Mouse (Mus musculus): ENCODE data around the gene Orai1.
"Not testable (repeated sequence)": the region's sequence is repeated elsewhere in the genome, so short reads cannot be mapped to it uniquely, and the experiment has no call there.

Orai1 gene

DNA sequence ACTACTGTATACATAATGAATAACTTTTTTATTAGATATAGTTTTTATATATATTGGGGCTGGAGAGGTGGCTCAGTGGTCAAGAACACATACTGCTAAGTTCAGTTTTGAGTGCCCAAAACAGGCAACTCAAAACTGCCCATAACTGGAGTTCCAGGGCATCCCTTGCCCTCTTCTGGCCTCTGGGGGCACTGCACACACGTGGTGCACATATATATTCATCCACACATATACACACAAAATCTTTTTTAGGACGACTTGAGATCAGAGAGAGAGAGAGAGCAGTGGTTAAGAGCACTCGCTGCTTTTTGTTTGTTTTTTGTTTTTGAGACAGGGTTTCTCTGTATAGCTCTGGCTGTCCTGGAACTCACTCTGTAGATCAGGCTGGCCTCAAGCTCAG is 16.4 kb downstream of the Orai1 start:
- DNase-seq (ENCODE audit: low read depth, low spot score): no peak

GRCm38 (mm10) chr5:123033646-123034160 is 18.8 kb downstream of the Orai1 start:
- no peak for DNase-seq (ENCODE audit: low read depth, low spot score)

DNA sequence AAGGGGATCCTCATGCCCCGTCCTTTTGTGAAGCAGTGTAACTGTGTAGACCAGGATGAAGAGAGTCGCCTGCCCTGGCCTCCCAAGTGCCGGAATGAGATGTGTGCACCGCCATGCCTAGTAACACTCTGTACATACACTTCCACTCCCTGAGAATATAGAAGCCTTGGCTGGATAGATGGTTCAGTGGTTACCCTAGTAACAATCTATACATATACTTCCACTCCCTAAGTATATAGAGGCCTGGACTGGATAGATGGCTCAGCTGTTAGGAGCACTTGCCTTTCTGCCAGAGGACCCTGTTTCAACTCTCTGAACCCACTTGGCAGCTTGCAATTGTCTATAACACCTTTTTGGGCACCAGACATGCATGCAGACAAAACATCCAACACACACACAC is 20.2 kb downstream of the Orai1 start:
- DNase-seq (ENCODE audit: low read depth, low spot score): no peak

GRCm38 (mm10) chr5:123035564-123035963 is 20.7 kb downstream of the Orai1 start:
- peak; percentile 66 for DNase-seq (ENCODE audit: low read depth, low spot score)

DNA sequence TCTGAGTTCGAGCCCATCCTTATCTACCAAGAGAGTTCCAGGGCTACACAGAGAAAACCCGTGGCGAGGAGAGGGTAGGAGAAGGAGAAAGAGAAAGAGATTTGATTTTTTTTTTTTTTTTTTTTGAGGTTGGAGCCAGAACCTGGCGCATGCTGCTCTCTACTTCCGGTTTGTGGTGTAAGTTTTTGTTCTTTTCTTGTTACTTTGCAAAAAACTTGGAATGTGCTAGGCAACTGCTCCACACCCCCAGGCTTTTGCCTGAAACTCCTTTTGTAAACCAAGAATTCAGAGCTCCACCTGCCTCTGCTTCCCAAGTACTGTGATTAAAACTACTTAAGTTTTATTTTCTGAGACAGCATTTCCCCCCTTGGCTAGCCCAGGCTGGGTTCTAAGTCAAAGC is 23.2 kb downstream of the Orai1 start:
- DNase-seq (ENCODE audit: low read depth, low spot score): no peak

DNA sequence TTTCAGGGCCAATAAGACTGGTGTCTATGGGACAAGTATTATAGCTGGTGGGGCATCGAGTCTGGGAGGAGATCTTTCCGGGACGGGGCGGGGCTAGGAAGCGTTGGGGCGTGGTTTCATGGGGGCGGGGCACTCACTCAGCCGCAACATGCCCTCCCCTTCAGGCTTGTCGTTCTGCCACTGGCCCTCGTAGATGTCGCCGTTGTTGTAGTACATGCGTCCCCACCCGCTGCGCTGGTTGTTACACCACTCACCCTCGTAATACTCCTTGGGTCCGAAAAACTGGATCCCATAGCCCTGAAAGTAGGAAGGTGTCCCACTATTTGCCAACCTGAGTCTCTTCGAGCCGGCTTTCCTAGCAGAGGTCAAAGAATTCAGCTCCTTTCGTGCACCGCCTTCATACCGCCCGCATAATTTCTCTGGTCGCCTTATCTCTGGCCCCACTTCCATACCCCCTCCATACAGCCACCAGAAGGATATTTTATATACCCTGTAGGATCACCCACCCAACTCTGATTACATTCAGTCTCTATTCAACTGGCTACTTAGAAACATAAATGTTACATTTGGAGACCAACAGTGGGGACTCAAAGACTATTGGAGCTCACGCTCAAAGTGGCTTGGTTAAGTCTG is 24.4 kb downstream of the Orai1 start:
- peak; percentile 73 for DNase-seq (ENCODE audit: low read depth, low spot score)

DNA sequence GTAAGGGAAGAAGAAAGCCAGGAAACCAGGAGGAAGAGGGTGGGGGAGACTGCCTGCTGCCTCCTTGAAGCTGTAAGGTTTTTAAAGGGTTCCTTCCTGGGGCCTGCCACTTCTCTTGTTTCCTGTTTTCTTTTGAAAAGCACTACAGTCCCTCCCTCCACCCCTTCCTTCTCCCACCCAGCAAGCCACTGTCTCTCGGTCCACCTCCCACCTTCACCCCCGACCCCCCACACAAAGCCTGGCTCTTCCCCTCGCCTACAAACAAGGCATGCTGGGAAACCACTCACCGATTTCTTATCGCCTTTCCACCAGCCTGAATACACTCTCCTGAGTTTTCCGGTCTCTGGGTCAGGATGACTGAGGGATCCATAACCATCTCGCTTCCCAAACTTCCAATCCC is 25.9 kb downstream of the Orai1 start:
- no peak for DNase-seq (ENCODE audit: low read depth, low spot score)

DNA sequence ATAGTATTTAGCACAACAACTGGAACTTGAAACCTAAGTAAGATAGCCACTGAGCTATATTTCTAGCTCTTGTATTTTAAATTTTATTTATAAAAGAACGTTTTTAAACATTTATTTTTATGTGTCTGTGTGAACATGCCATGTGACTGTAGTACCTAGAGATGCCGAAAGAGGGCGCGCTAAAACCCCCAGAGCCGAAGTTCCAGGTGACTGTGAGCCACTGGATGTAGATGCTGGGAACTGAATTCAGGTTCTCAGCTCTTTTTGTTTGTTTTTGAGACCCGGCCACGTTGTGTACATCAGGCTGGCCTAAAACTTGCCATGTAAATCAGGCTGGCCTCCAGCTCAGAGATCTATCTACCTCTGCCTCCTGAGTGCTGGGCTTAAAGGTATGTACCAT is 29.0 kb downstream of the Orai1 start:
- DNase-seq (ENCODE audit: low read depth, low spot score): peak; percentile 51

DNA sequence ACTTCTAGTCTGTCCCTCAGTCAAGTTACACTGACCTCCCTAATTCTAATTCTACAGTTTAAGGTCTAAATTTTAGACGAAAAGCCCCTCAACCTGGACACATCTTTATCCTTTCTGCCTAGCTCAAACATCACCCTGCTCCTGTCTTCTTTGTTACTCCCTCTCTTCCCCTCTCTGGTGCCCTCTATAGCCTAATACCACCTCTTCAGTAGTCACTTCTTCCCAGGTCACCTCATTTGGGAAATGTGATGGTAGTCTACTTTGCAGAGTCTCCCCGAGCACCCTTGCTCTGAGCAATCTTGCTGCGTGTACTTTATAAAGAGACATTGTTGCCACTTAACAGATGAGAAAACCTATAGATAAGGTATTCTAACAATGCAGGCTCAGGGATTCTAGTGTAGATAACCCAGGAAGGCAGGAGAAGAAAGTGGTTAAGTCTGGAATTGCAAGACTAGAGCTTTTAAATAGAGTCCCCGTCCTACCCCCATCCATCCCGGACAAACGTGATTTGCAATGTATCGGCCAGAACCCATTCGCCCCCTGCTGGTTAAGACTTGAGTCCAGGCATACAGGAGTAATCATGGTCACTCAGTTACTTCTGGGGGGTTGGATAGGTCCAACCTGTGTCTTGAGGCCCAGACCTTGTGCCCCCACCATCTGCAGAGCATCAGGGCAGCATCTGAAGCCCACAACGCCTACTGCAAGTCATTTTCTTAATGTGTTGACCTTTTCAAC is 30.9 kb downstream of the Orai1 start:
- DNase-seq (ENCODE audit: low read depth, low spot score): no peak

DNA sequence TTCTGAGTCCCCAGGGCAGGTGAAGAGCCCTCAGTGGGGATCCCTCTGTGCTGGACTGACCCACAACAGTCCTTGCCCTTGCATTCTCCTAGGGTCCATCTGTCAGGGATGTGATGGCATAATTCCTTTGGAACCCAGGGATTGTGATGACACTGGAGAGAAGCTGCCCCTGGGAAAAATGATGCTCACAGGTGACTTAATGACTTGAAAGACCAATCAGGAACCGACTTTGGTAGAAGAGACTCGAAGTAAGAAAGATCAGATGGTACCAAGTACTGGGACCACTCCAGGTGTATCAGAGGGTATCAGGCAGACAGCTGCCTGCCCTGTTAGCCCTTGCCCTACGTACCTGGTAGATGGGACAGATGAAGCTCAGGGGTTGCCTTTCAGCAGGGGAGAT is 32.0 kb downstream of the Orai1 start, which contains the start of gene Morn3:
Gene Morn3, minus strand, starts transcription at position 101 of the 400 bp plus-strand sequence.
- no peak for DNase-seq (ENCODE audit: low read depth, low spot score)

DNA sequence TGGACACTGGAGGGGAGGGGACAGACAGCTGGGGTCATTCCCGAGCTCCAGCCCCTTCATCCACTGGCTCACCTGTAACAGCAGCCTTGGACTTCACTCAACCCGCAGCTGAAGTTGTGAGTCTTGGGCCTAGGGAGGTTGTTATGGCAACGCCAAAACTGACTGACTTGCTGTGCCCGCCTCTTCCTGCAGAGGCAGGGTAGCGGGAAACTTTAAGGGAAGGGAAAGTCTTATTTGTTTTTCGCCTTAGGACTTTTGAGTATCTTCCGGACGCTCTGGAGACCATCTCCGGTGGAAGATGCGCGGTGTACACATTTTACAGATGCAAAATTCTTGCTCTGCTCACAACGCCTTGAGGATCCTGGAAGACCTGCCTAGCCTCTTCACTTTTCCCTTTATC is 34.4 kb downstream of the Orai1 start:
- no peak for DNase-seq (ENCODE audit: low read depth, low spot score)

GRCm38 (mm10) chr5:123050918-123051317 is 36.0 kb downstream of the Orai1 start:
- no peak for DNase-seq (ENCODE audit: low read depth, low spot score)

GRCm38 (mm10) chr5:123051736-123052135 is 36.9 kb downstream of the Orai1 start:
- DNase-seq (ENCODE audit: low read depth, low spot score): no peak

DNA sequence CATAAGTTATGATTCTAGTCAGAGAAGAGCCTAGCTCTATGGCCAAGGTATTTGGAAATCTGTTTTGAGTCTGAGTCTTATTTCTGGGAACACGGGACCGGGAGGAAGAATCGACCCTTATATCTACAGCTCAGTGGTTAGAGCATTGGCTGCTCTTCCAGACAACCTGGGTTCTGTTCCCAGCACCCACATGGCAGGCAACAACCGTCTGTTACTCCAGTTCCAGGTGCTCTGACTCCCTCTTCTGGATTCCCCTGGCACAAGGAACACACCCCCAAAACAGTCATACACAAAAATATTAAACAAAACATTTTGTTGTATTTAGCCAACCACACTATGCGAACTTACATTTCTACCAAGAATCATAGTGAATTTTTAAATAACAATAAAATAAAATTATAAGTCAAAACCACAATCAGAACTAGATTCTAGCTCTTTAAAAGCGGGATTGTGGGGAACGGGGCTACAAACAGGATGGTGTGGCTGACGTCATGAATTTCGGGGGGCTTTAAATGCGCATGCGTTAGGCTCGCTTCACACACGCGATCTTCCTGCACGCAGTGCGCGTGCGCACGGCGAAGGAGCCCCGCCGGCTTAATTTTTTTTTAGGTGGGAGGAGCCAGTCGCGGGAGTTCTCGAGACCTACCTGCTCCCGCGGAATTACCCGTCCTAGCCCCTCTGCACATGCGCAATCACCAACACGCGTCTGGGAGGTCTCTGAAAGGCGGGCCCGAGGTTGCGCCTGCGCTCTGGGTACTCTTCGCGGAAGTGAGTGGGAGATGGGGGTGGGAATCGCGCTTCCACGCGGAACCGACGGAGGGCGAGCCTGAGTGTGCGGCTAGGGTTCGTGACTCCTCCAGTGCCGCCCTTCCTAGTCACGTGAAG is 42.7 kb downstream of the Orai1 start:
- peak; percentile 99 for DNase-seq (ENCODE audit: low read depth, low spot score)

- no peak for DNase-seq (ENCODE audit: low read depth, low spot score)
Measured at GRCm38 (mm10) chr5:123058251-123059102, 43.6 kb downstream of the Orai1 start.

GRCm38 (mm10) chr5:123059757-123060520 is 45.1 kb downstream of the Orai1 start:
- DNase-seq (ENCODE audit: low read depth, low spot score): peak; percentile 59

DNA sequence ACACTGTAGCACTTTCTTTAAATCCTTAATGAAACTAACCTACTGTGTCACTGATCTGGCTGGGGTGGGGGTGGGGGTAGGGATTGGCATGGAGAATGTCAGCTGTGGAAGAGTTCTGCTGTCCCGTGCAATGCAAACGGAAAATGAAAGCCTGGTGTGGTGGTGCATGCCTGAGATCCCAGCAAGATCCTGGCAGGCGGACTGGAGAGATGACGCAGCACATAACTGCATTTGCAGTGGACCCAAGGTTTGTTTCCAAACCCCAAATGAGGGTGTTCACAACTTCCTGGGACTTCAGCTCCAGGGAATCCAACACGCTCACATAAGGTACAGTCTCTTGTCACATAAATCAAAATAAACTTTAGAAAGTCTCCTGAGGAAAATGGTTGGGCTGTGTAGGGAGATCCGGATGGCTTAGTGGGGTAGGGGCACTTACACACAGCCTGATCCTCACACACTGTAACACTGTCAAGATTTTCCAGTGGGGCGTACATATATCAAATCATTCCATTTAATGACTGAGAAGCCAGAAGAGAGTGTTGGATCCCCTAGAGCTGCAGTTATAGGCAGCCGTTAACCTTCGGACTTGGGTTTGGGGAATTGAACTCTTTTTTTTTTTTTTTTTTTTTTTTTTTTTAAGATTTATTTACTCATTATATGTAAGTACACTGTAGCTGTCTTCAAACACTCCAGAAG is 46.0 kb downstream of the Orai1 start:
- DNase-seq (ENCODE audit: low read depth, low spot score): no peak

DNA sequence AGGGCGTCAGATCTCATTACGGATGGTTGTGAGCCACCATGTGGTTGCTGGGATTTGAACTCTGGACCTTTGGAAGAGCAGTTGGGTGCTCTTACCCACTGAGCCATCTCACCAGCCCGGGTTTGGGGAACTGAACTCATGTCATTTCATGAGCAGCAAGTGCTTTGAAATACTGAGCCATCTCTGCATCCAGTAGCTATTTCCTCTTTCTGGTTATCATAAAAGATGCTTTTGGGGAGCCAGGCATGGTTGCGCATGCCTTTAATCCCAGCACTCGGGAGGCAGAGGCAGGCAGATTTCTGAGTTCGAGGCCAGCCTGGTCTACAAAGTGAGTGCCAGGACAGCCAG is 46.5 kb downstream of the Orai1 start:
- DNase-seq (ENCODE audit: low read depth, low spot score): not testable (repeated sequence)

- no peak for DNase-seq (ENCODE audit: low read depth, low spot score)
Measured at GRCm38 (mm10) chr5:123063141-123063540, 48.3 kb downstream of the Orai1 start.

DNA sequence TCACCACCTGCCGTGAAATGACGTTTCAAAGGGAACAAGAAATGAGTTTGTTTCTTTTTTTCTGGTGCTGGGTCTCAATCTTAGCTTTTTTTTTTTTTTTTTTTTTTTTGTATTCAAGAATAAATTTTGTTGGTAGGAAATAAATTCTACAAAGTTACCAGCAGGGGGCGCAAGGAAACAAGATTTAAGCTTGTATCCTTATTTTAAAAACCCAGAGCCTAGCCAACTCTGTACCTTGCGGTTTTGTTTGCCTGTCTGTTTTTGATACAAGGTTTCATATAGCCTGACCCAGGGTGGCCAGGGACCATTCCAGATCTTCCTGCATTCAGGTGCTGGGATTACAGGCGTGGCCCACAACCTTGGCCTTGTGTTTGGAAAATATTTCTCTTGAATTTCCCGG is 49.3 kb downstream of the Orai1 start:
- DNase-seq (ENCODE audit: low read depth, low spot score): peak; percentile 78
